Comparison of ENCODE assay signal across 13 mouse cellular contexts in genomic region chr8:121071454-121071853, GRCm38 (mm10). TPM values are rescaled to one million over a fixed set of nuclear protein-coding genes. Genes with fewer than 3 reads are reported as not detected.
DNase-seq lines count a peak whose midpoint lies in the region; ATAC-seq and TF ChIP-seq lines count a peak whose summit lies in the region.
"Had no signal": no experiment of that assay in that cellular context is flagged by ENCODE, and none has a peak within 500 bp of the region (broad histone marks: within the 10 kb centered on the region; RNA-seq: fewer than 3 reads in every experiment).

No protein-coding gene starts in this region.

- 3% methylated on average over 12 of the region's 12 CpGs for WGBS in kidney, postnatal 0 days
- 1% methylated on average over 12 of the region's 12 CpGs for WGBS in kidney, embryonic 14.5 days
- WGBS in midbrain, embryonic 11.5 days: 2% methylated on average over 12 of the region's 12 CpGs
- WGBS in midbrain, embryonic 13.5 days: 2% methylated on average over 12 of the region's 12 CpGs
- 5% methylated on average over 12 of the region's 12 CpGs for WGBS in intestine, embryonic 16.5 days
- 9% methylated on average over 12 of the region's 12 CpGs for WGBS in stomach, embryonic 16.5 days

- H3K4me2 ChIP-seq in kidney, postnatal 0 days (ENCODE audit: low read length): no peak overlapping the region
- no peak overlapping the region for H3K4me2 ChIP-seq in kidney, embryonic 14.5 days (replicated peaks; ENCODE audit: low read depth, low read length)
- H3K4me2 ChIP-seq in midbrain, embryonic 11.5 days: no peak overlapping the region
- H3K4me2 ChIP-seq in midbrain, embryonic 13.5 days (replicated peaks): no peak overlapping the region
- no peak overlapping the region for H3K4me2 ChIP-seq in intestine, embryonic 16.5 days (ENCODE audit: low read depth, low read length)
- H3K4me2 ChIP-seq in stomach, embryonic 16.5 days (ENCODE audit: low read depth, low read length): no peak overlapping the region
- H3K4me2 ChIP-seq: hindbrain, embryonic 15.5 days had no signal

- H3K9ac ChIP-seq in kidney, postnatal 0 days (ENCODE audit: low read depth, low read length): no peak overlapping the region
- no peak overlapping the region for H3K9ac ChIP-seq in kidney, embryonic 14.5 days (ENCODE audit: low read depth, low read length)
- no peak overlapping the region for H3K9ac ChIP-seq in midbrain, embryonic 11.5 days (ENCODE audit: low read length)
- H3K9ac ChIP-seq in midbrain, embryonic 13.5 days (replicated peaks): no peak overlapping the region
- peak overlapping the region; percentile 44; the same call in 1 of the 2 replicates for H3K9ac ChIP-seq in intestine, embryonic 16.5 days (ENCODE audit: low read depth, low read length)
- H3K9ac ChIP-seq in stomach, embryonic 16.5 days (ENCODE audit: low read length): peak overlapping the region; percentile 57; the same call in 1 of the 2 replicates
- H3K9ac ChIP-seq: hindbrain, embryonic 15.5 days had no signal

- peak; percentile 41 for TF ChIP-seq CTCF in kidney, postnatal 0 days (IDR thresholded peaks at IDR 0.05; ENCODE audit: low read depth)

- 0 out of 2 replicates have a peak, but pooled peaks have one; percentile 25 for ATAC-seq in kidney, postnatal 0 days (replicated peaks; ENCODE audit: low FRiP score, low read depth)
- no peak for ATAC-seq in kidney, embryonic 14.5 days (ENCODE audit: low FRiP score, low TSS enrichment)
- no peak for ATAC-seq in midbrain, embryonic 11.5 days (ENCODE audit: low FRiP score)
- ATAC-seq in midbrain, embryonic 13.5 days: no peak
- ATAC-seq in intestine, embryonic 16.5 days: peak; percentile 30; the same call in 1 of the 2 replicates
- ATAC-seq in stomach, embryonic 16.5 days (ENCODE audit: insufficient read depth, low FRiP score): peak; percentile 32; the same call in 1 of the 2 replicates
- no peak for ATAC-seq in erythroblast, adult 5-6 weeks (replicated peaks; ENCODE audit: low FRiP score, poor library complexity, severe bottlenecking)

- H3K27me3 ChIP-seq in kidney, postnatal 0 days (ENCODE audit: insufficient read depth, low read length): peaks cover 66% of the 10 kb centered on the region
- H3K27me3 ChIP-seq in kidney, embryonic 14.5 days (ENCODE audit: control insufficient read depth, insufficient read depth, low read length): peaks cover 85% of the 10 kb centered on the region
- peaks cover 70% of the 10 kb centered on the region for H3K27me3 ChIP-seq in midbrain, embryonic 11.5 days (ENCODE audit: control insufficient read depth, insufficient read depth, low read length)
- peaks cover 90% of the 10 kb centered on the region for H3K27me3 ChIP-seq in midbrain, embryonic 13.5 days
- H3K27me3 ChIP-seq in intestine, embryonic 16.5 days (replicated peaks; ENCODE audit: control insufficient read depth, insufficient read depth, low read length): peaks cover 17% of the 10 kb centered on the region
- H3K27me3 ChIP-seq in stomach, embryonic 16.5 days (ENCODE audit: control insufficient read depth, insufficient read depth, low read length): peaks cover 16% of the 10 kb centered on the region

- DNase-seq in kidney, postnatal 0 days (ENCODE audit: low spot score): peak; percentile 69
- peak; percentile 87 for DNase-seq in midbrain, embryonic 11.5 days (ENCODE audit: low spot score, missing footprints)
- no peak for DNase-seq in spleen, postnatal 36 days (ENCODE audit: low spot score in 2 of 2)
- DNase-seq: cerebellum, adult 9-10 months; heart, adult 11 months; kidney, postnatal 25 days had no signal

- H3K36me3 ChIP-seq in kidney, postnatal 0 days (ENCODE audit: insufficient read depth, low read length): no peaks in the 10 kb centered on the region
- H3K36me3 ChIP-seq in kidney, embryonic 14.5 days (ENCODE audit: control insufficient read depth, insufficient read depth, low read length): no peaks in the 10 kb centered on the region
- no peaks in the 10 kb centered on the region for H3K36me3 ChIP-seq in midbrain, embryonic 11.5 days (ENCODE audit: control insufficient read depth, insufficient read depth, low read length)
- no peaks in the 10 kb centered on the region for H3K36me3 ChIP-seq in midbrain, embryonic 13.5 days
- H3K36me3 ChIP-seq in intestine, embryonic 16.5 days (ENCODE audit: control insufficient read depth, insufficient read depth, low read length): no peaks in the 10 kb centered on the region
- no peaks in the 10 kb centered on the region for H3K36me3 ChIP-seq in stomach, embryonic 16.5 days (ENCODE audit: control insufficient read depth, insufficient read depth, low read length)
- H3K36me3 ChIP-seq: hindbrain, embryonic 15.5 days had no signal

- H3K9me3 ChIP-seq in kidney, postnatal 0 days (replicated peaks; ENCODE audit: low read length): no peaks in the 10 kb centered on the region
- no peaks in the 10 kb centered on the region for H3K9me3 ChIP-seq in kidney, embryonic 14.5 days (ENCODE audit: control insufficient read depth, low read length)
- H3K9me3 ChIP-seq in midbrain, embryonic 11.5 days (ENCODE audit: control insufficient read depth, low read length): no peaks in the 10 kb centered on the region
- no peaks in the 10 kb centered on the region for H3K9me3 ChIP-seq in midbrain, embryonic 13.5 days
- no peaks in the 10 kb centered on the region for H3K9me3 ChIP-seq in intestine, embryonic 16.5 days (ENCODE audit: control insufficient read depth, low read length)
- no peaks in the 10 kb centered on the region for H3K9me3 ChIP-seq in stomach, embryonic 16.5 days (replicated peaks; ENCODE audit: control insufficient read depth, low read length)
- H3K9me3 ChIP-seq: hindbrain, embryonic 15.5 days had no signal

- peaks cover 6% of the 10 kb centered on the region; the same call in 1 of the 2 replicates for H3K4me1 ChIP-seq in kidney, postnatal 0 days (replicated peaks; ENCODE audit: insufficient read depth, low read length)
- H3K4me1 ChIP-seq in kidney, embryonic 14.5 days (ENCODE audit: control insufficient read depth, insufficient read depth, low read length): no peaks in the 10 kb centered on the region
- 0 out of 2 replicates have a peak, but pooled peaks cover 4% of the 10 kb centered on the region for H3K4me1 ChIP-seq in midbrain, embryonic 11.5 days (ENCODE audit: control insufficient read depth, insufficient read depth, low read length)
- peaks cover 10% of the 10 kb centered on the region for H3K4me1 ChIP-seq in midbrain, embryonic 13.5 days (replicated peaks)
- peaks cover 26% of the 10 kb centered on the region for H3K4me1 ChIP-seq in intestine, embryonic 16.5 days (ENCODE audit: control insufficient read depth, insufficient read depth, low read length)
- peaks cover 19% of the 10 kb centered on the region; the same call in 1 of the 2 replicates for H3K4me1 ChIP-seq in stomach, embryonic 16.5 days (ENCODE audit: control insufficient read depth, insufficient read depth, low read length)

- H3K4me3 ChIP-seq in kidney, postnatal 0 days (replicated peaks; ENCODE audit: low read depth, low read length): no peak overlapping the region
- no peak overlapping the region for H3K4me3 ChIP-seq in kidney, embryonic 14.5 days (ENCODE audit: low read length)
- no peak overlapping the region for H3K4me3 ChIP-seq in midbrain, embryonic 11.5 days (ENCODE audit: low read depth, low read length)
- H3K4me3 ChIP-seq in midbrain, embryonic 13.5 days (replicated peaks): no peak overlapping the region
- no peak overlapping the region for H3K4me3 ChIP-seq in intestine, embryonic 16.5 days (ENCODE audit: low read length)
- H3K4me3 ChIP-seq in stomach, embryonic 16.5 days (replicated peaks; ENCODE audit: low read length): no peak overlapping the region
- H3K4me3 ChIP-seq: hindbrain, embryonic 15.5 days; myocyte had no signal

- no peak overlapping the region for H3K27ac ChIP-seq in kidney, postnatal 0 days
- H3K27ac ChIP-seq in kidney, embryonic 14.5 days (ENCODE audit: low read depth, low read length): no peak overlapping the region
- no peak overlapping the region for H3K27ac ChIP-seq in midbrain, embryonic 11.5 days (ENCODE audit: low read depth, low read length)
- H3K27ac ChIP-seq in midbrain, embryonic 13.5 days: no peak overlapping the region
- H3K27ac ChIP-seq in intestine, embryonic 16.5 days (ENCODE audit: low read length): peak overlapping the region; percentile 52; the same call in 1 of the 2 replicates
- H3K27ac ChIP-seq in stomach, embryonic 16.5 days (ENCODE audit: low read length): peak overlapping the region; percentile 51
- H3K27ac ChIP-seq: hindbrain, embryonic 15.5 days had no signal

RNA-seq across cellular contexts. Expression of gene Foxf1, which starts 12.7 kb away (rescaled TPM):
- 0.37 and 1.1 TPM in 2 replicates for polyA plus RNA-seq in kidney, postnatal 0 days (2015; fragmentation: Nextera tagmentation; extraction: Ambion mirVana)
- 0.74 and 0.93 TPM in 2 replicates for polyA plus RNA-seq in kidney, embryonic 14.5 days (2014; fragmentation: Nextera tagmentation; extraction: Ambion mirVana)
- polyA plus RNA-seq in midbrain, embryonic 11.5 days (2014; fragmentation: Nextera tagmentation; extraction: Ambion mirVana): 0.17 and 0.20 TPM in 2 replicates
- polyA plus RNA-seq in midbrain, embryonic 13.5 days (2015; fragmentation: Nextera tagmentation; extraction: Ambion mirVana): 0.39 and 0.71 TPM in 2 replicates
- 86.9 and 88.3 TPM in 2 replicates for polyA plus RNA-seq in intestine, embryonic 16.5 days (2015; fragmentation: Nextera tagmentation; extraction: Ambion mirVana)
- polyA plus RNA-seq in stomach, embryonic 16.5 days (2015; fragmentation: Nextera tagmentation; extraction: Ambion mirVana): 98.1 and 101 TPM in 2 replicates
- not detected in 2 replicates for total RNA-seq in erythroblast, adult 5-6 weeks (2015; ENCODE audit: low replicate concordance)
- total RNA-seq in erythroblast, adult 5-6 weeks (2017; ENCODE audit: low replicate concordance): not detected in 2 replicates
- polyA plus RNA-seq: myocyte had no signal

RNA-seq across cellular contexts. Expression of gene Mthfsd, which starts 36.7 kb away (rescaled TPM):
- polyA plus RNA-seq in kidney, postnatal 0 days (2015; fragmentation: Nextera tagmentation; extraction: Ambion mirVana): 56.0 and 60.3 TPM in 2 replicates
- polyA plus RNA-seq in kidney, embryonic 14.5 days (2014; fragmentation: Nextera tagmentation; extraction: Ambion mirVana): 67.0 and 72.8 TPM in 2 replicates
- 47.4 and 50.4 TPM in 2 replicates for polyA plus RNA-seq in midbrain, embryonic 11.5 days (2014; fragmentation: Nextera tagmentation; extraction: Ambion mirVana)
- 57.8 and 60.7 TPM in 2 replicates for polyA plus RNA-seq in midbrain, embryonic 13.5 days (2015; fragmentation: Nextera tagmentation; extraction: Ambion mirVana)
- polyA plus RNA-seq in intestine, embryonic 16.5 days (2015; fragmentation: Nextera tagmentation; extraction: Ambion mirVana): 48.9 TPM in 2 replicates
- polyA plus RNA-seq in stomach, embryonic 16.5 days (2015; fragmentation: Nextera tagmentation; extraction: Ambion mirVana): 51.1 and 57.5 TPM in 2 replicates
- total RNA-seq in erythroblast, adult 5-6 weeks (2015; ENCODE audit: low replicate concordance): 1.5 and 3.5 TPM in 2 replicates
- 2.2 and 21.7 TPM in 2 replicates for total RNA-seq in erythroblast, adult 5-6 weeks (2017; ENCODE audit: low replicate concordance)

RNA-seq across cellular contexts. Expression of gene Foxc2, which starts 44.5 kb away (rescaled TPM):
- 33.0 and 42.5 TPM in 2 replicates for polyA plus RNA-seq in kidney, postnatal 0 days (2015; fragmentation: Nextera tagmentation; extraction: Ambion mirVana)
- polyA plus RNA-seq in kidney, embryonic 14.5 days (2014; fragmentation: Nextera tagmentation; extraction: Ambion mirVana): 48.3 and 52.3 TPM in 2 replicates
- 7.0 and 7.1 TPM in 2 replicates for polyA plus RNA-seq in midbrain, embryonic 11.5 days (2014; fragmentation: Nextera tagmentation; extraction: Ambion mirVana)
- 1.3 and 1.9 TPM in 2 replicates for polyA plus RNA-seq in midbrain, embryonic 13.5 days (2015; fragmentation: Nextera tagmentation; extraction: Ambion mirVana)
- polyA plus RNA-seq in intestine, embryonic 16.5 days (2015; fragmentation: Nextera tagmentation; extraction: Ambion mirVana): 0.20 and 0.22 TPM in 2 replicates
- 0.12 and 0.14 TPM in 2 replicates for polyA plus RNA-seq in stomach, embryonic 16.5 days (2015; fragmentation: Nextera tagmentation; extraction: Ambion mirVana)
- not detected in 2 replicates for total RNA-seq in erythroblast, adult 5-6 weeks (2015; ENCODE audit: low replicate concordance)
- total RNA-seq in erythroblast, adult 5-6 weeks (2017; ENCODE audit: low replicate concordance): not detected in 2 replicates

RNA-seq across cellular contexts. Expression of gene Foxl1, which starts 56.3 kb away (rescaled TPM):
- 6.4 and 8.3 TPM in 2 replicates for polyA plus RNA-seq in kidney, postnatal 0 days (2015; fragmentation: Nextera tagmentation; extraction: Ambion mirVana)
- 6.6 and 7.1 TPM in 2 replicates for polyA plus RNA-seq in kidney, embryonic 14.5 days (2014; fragmentation: Nextera tagmentation; extraction: Ambion mirVana)
- polyA plus RNA-seq in midbrain, embryonic 11.5 days (2014; fragmentation: Nextera tagmentation; extraction: Ambion mirVana): 0.46 and 0.79 TPM in 2 replicates
- polyA plus RNA-seq in midbrain, embryonic 13.5 days (2015; fragmentation: Nextera tagmentation; extraction: Ambion mirVana): 0.12 and 0.13 TPM in 2 replicates
- 5.2 and 5.8 TPM in 2 replicates for polyA plus RNA-seq in intestine, embryonic 16.5 days (2015; fragmentation: Nextera tagmentation; extraction: Ambion mirVana)
- polyA plus RNA-seq in stomach, embryonic 16.5 days (2015; fragmentation: Nextera tagmentation; extraction: Ambion mirVana): 3.4 and 4.0 TPM in 2 replicates
- not detected in 2 replicates for total RNA-seq in erythroblast, adult 5-6 weeks (2015; ENCODE audit: low replicate concordance)
- total RNA-seq in erythroblast, adult 5-6 weeks (2017; ENCODE audit: low replicate concordance): not detected in 2 replicates

Comparison
In these comparisons a context has a peak if more than half of its experiments do, and no peak if none do; other contexts are left out.
1. ATAC-seq: peak in kidney, postnatal 0 days (single experiment), intestine, embryonic 16.5 days (single experiment) and stomach, embryonic 16.5 days (single experiment); none in kidney, embryonic 14.5 days (single experiment), midbrain, embryonic 11.5 days (single experiment), midbrain, embryonic 13.5 days (single experiment) and erythroblast, adult 5-6 weeks (single experiment).
2. DNase-seq: peak in kidney, postnatal 0 days (single experiment) and midbrain, embryonic 11.5 days (single experiment); none in spleen, postnatal 36 days (0 of 2).
3. H3K27ac ChIP-seq: peak in intestine, embryonic 16.5 days (single experiment) and stomach, embryonic 16.5 days (single experiment); none in kidney, postnatal 0 days (single experiment), kidney, embryonic 14.5 days (single experiment), midbrain, embryonic 11.5 days (single experiment) and midbrain, embryonic 13.5 days (single experiment).
4. H3K9ac ChIP-seq: peak in intestine, embryonic 16.5 days (single experiment) and stomach, embryonic 16.5 days (single experiment); none in kidney, postnatal 0 days (single experiment), kidney, embryonic 14.5 days (single experiment), midbrain, embryonic 11.5 days (single experiment) and midbrain, embryonic 13.5 days (single experiment).
5. RNA of gene Foxf1, which starts 12.7 kb away (polyA plus RNA-seq): 98.1 to 101 TPM in stomach, embryonic 16.5 days and 86.9 to 88.3 TPM in intestine, embryonic 16.5 days; 0.37 to 1.1 TPM in kidney, postnatal 0 days, 0.74 to 0.93 TPM in kidney, embryonic 14.5 days, 0.39 to 0.71 TPM in midbrain, embryonic 13.5 days and 0.17 to 0.20 TPM in midbrain, embryonic 11.5 days; every median in the first group is over 10 times any median in the second.